Mouse (Mus musculus): Measurements from ENCODE around the gene Srpk3.

GRCm38 (mm10) chrX:73730908-73731307, 43.3 kb upstream of the Srpk3 start:
- no peak for TF ChIP-seq CTCF (IDR thresholded peaks at IDR 0.05; ENCODE audit: extremely low read depth, insufficient read depth, low read length)
- TF ChIP-seq POLR2A (IDR thresholded peaks at IDR 0.05; ENCODE audit: extremely low read depth, insufficient read depth, low read length): no peak

Data from cortical plate, adult 2 months (tissue).